Mouse (Mus musculus) bone marrow macrophage, adult 2 months (primary cell): ENCODE data around the gene Elovl5.

ENCODE experiments used
- CTCF ChIP-seq: IDR thresholded peaks from 2 replicates; pipeline ENCODE4 v1.5.1; 2012; ENCODE audit warnings: low read depth, mild to moderate bottlenecking, low read length, moderate library complexity
- POLR2A ChIP-seq: IDR thresholded peaks from 2 replicates; pipeline ENCODE4 v1.6.1; 2012; ENCODE audit warnings: mild to moderate bottlenecking, low read depth, low read length, borderline replicate concordance

DNA sequence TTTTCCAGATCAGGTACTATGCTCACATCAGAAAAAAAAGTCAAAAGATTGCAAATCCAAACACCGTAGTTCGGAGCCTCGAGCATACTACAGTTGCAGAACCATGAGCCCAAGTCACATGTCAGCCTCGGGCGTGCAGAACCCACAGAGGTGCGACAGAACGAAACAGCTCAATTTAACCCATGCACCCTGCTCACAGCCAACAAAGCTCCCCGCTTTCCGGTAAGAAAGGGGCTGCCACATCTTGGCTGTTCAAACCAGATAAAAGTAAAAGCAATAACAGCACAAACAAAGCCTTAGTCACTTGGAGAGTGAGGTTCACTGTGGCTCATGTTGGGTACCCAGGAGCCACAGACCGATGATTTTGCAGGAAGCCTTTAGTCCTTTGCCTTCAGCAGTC, 93.5 kb downstream of the Elovl5 start:
- TF ChIP-seq POLR2A: no peak
- no peak for TF ChIP-seq CTCF
